Mouse (Mus musculus) kidney, embryonic 15.5 days (tissue): ENCODE results near the gene Arpc2. TPM values are rescaled to one million over a fixed set of nuclear protein-coding genes. Genes with fewer than 3 reads are reported as not detected.

Experiments used
- ATAC-seq: fragments of 200-750 bp; cut with Nextera tagmentation; replicated peaks from 2 replicates; pipeline ENCODE4 v1.8.0; 2017; ENCODE audit warnings: moderate TSS enrichment; ENCODE audit not compliant: low FRiP score
- H3K27ac ChIP-seq: fragments of 300-500 bp; sonication (generic); 2 replicates; pipeline ENCODE4 v1.5.1; 2015; ENCODE audit warnings: mild to moderate bottlenecking, inconsistent platforms
- H3K27me3 ChIP-seq: fragments of 300-500 bp; sonication (generic); 2 replicates; pipeline ENCODE4 v1.6.1; 2015; ENCODE audit warnings: inconsistent platforms
- H3K36me3 ChIP-seq: fragments of 300-500 bp; sonication (generic); 2 replicates; pipeline ENCODE4 v1.6.1; 2015; ENCODE audit warnings: inconsistent platforms
- H3K4me1 ChIP-seq: fragments of 300-500 bp; sonication (generic); 2 replicates; pipeline ENCODE4 v1.6.1; 2015; ENCODE audit warnings: inconsistent platforms
- H3K4me2 ChIP-seq: fragments of 300-500 bp; sonication (generic); 2 replicates; pipeline ENCODE4 v1.6.1; 2015; ENCODE audit warnings: moderate library complexity, mild to moderate bottlenecking, inconsistent platforms
- H3K4me3 ChIP-seq: fragments of 300-500 bp; sonication (generic); replicated peaks from 2 replicates; pipeline ENCODE4 v1.5.1; 2015; ENCODE audit warnings: mild to moderate bottlenecking, inconsistent platforms
- H3K9ac ChIP-seq: fragments of 300-500 bp; sonication (generic); 2 replicates; pipeline ENCODE4 v1.6.1; 2015; ENCODE audit warnings: mild to moderate bottlenecking, inconsistent platforms
- H3K9me3 ChIP-seq: fragments of 300-500 bp; sonication (generic); replicated peaks from 2 replicates; pipeline ENCODE4 v1.6.1; 2016; ENCODE audit warnings: inconsistent platforms
- WGBS: fragments of 180-500 bp; shearing (Covaris S2); methylation state at CpG from one replicate; pipeline ENCODE4 v1.1.7; 2015; ENCODE audit warnings: mixed read lengths; 5-methylcytosine and 5-hydroxymethylcytosine counted together
- polyA plus RNA-seq: library from polyadenylated mRNA; unstranded; fragments of >200 nt; fragmentation: Nextera tagmentation; extraction: Ambion mirVana; gene quantifications from 2 replicates; pipeline ENCODE4 v1.2.1, GENCODE M21; 2015

The Arpc2 gene
- polyA plus RNA-seq, 1 experiment from 2014 or later, result 446 TPM

DNA sequence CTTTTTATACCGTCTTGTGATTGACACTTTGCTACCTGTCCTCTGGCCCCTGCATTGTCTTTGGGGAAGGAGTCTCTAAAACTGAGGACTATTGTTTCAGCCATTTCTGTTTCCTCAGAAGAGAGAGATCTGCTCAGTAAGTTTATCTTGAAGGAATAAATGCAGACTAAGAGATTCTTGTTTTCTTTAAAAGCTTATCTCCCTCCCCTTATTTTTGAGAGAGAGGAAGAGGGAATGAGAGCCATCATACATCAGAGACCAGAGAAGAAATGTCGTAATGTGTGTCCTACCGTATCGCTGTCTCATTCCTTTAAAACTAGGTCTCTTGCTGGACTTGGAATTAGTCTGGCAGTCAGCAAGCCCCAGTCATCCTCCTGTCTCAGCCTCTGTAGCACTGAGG is 4.9 kb downstream of the Arpc2 start:
- Histone ChIP-seq H3K4me3 (no peak overlapping the region), H3K4me1 (peaks cover 61% of the 10 kb centered on the region), H3K4me2 (peak overlapping the region; percentile 20; the same call in 1 of the 2 replicates), H3K27me3 (no peaks in the 10 kb centered on the region), H3K9me3 (no peaks in the 10 kb centered on the region), H3K9ac (no peak overlapping the region), H3K36me3 (no peaks in the 10 kb centered on the region), H3K27ac (peak overlapping the region; percentile 65)
- ATAC-seq, result no peak
- WGBS, result 52% methylated on average over 4 of the region's 4 CpGs

GRCm38 (mm10) chr1:74245525-74245924 is 9.6 kb downstream of the Arpc2 start:
- no peaks in the 10 kb centered on the region for H3K9me3 ChIP-seq
- peaks cover 34% of the 10 kb centered on the region for H3K36me3 ChIP-seq
- no peaks in the 10 kb centered on the region for H3K27me3 ChIP-seq
- no peak for ATAC-seq
- peaks cover 59% of the 10 kb centered on the region for H3K4me1 ChIP-seq
- H3K4me3 ChIP-seq, result no peak overlapping the region
- no peak overlapping the region for H3K4me2 ChIP-seq
- no peak overlapping the region for H3K9ac ChIP-seq
- WGBS, result 58% methylated on average over 2 of the region's 2 CpGs
- no peak overlapping the region for H3K27ac ChIP-seq

- WGBS, result 58% methylated on average over 1 of the region's 1 CpGs
- H3K27me3 ChIP-seq, result no peaks in the 10 kb centered on the region
- H3K9ac ChIP-seq, result no peak overlapping the region
- no peak overlapping the region for H3K4me2 ChIP-seq
- no peak overlapping the region for H3K4me3 ChIP-seq
- H3K36me3 ChIP-seq, result peaks cover 64% of the 10 kb centered on the region
- peak overlapping the region; percentile 91 for H3K27ac ChIP-seq
- ATAC-seq, result peak; percentile 71
- peaks cover 43% of the 10 kb centered on the region for H3K4me1 ChIP-seq
- no peaks in the 10 kb centered on the region for H3K9me3 ChIP-seq
These were observed 12.9 kb downstream of the Arpc2 start for GRCm38 (mm10) chr1:74248799-74249198.

DNA sequence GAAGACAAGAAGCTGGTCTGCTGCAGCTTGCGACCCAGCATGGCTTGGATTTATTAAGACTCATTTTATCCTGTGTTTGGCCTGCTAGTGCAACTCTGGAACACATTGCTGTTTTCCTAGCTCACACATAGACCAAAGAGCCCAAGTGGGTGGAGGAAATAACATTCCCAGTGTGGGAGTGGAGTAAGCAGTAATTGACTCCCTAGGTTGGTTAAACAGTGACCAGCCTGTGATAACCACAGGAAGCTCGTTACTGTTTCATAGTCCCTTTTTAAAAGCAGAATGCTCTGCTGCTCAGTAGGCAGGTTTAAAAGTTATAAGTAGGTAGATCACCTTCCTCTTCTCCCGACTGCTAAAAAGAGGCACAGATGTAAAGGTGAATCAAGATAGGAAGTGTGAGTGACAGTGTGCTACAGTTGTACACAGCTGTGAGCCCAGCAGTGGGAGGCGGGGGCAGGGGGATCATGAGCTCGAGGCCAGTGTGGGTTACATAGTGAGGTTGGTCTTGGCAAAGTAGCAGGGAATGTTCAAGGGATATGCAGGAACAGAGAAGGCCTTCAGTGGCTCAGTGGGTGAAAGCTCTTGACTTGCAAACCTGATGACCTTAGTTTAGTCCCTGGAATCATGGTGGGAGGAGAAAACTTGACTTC is 13.6 kb downstream of the Arpc2 start:
- H3K9ac ChIP-seq, result no peak overlapping the region
- H3K27me3 ChIP-seq, result no peaks in the 10 kb centered on the region
- H3K36me3 ChIP-seq, result peaks cover 70% of the 10 kb centered on the region
- no peaks in the 10 kb centered on the region for H3K9me3 ChIP-seq
- peak; percentile 86 for ATAC-seq
- peak overlapping the region; percentile 24; the same call in 1 of the 2 replicates for H3K4me2 ChIP-seq
- WGBS, result 41% methylated on average over 5 of the region's 5 CpGs
- no peak overlapping the region for H3K4me3 ChIP-seq
- H3K4me1 ChIP-seq, result peaks cover 38% of the 10 kb centered on the region
- H3K27ac ChIP-seq, result peak overlapping the region; percentile 91

DNA sequence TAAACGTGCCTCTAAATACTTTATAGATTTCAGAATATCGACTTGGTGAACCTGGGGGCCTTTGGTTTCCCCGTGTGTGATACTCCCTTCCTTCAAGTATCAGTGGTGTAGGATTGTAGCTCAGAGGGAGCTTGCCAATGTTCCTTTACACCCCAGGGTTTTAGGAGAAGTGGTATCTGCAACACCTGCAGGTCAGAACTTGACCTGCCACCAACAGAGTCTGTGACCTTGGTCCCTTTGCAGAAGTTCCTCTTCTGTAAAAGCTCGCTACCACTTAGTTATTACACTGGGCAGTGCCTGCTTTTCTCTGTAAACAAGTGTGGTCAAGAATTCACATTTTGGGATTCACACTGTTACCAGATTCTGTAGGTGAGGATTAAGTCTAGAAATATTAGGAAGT is 14.2 kb downstream of the Arpc2 start:
- Histone ChIP-seq H3K4me1 (peaks cover 33% of the 10 kb centered on the region), H3K9me3 (no peaks in the 10 kb centered on the region), H3K4me2 (no peak overlapping the region), H3K27me3 (no peaks in the 10 kb centered on the region), H3K36me3 (peaks cover 77% of the 10 kb centered on the region), H3K27ac (peak overlapping the region; percentile 91), H3K9ac (no peak overlapping the region), H3K4me3 (no peak overlapping the region)
- ATAC-seq, result no peak
- 83% methylated on average over 4 of the region's 4 CpGs for WGBS

DNA sequence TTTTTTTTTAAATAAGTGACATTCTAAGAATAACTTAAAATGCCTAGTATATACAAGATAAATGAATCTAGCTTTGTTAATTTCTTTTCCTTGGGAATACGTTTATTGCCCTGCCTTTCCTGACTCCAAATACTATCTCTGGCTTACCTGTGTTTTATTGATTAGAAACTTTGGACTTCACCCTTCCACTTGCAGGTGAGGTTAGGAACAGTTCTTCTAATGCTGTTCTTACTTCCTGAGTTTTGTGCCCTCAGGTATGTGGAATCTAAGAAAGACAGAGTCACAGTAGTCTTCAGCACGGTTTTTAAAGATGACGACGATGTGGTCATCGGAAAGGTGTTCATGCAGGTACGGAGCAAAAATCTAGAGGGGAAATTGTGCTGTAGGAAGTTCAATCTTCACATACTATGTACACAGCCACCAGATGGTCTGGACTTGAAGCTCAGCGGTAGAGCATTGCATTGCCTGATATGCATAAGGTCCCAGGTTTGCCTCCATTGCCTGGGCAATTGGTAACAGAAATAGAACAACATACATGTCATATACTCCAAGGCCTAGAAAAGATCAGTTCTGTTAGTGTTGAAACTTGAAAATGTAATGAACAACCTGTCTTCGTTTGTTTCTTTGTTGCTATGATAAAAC is 19.9 kb downstream of the Arpc2 start:
- Histone ChIP-seq H3K4me3 (no peak overlapping the region), H3K27me3 (no peaks in the 10 kb centered on the region), H3K27ac (no peak overlapping the region), H3K9me3 (no peaks in the 10 kb centered on the region), H3K4me2 (no peak overlapping the region), H3K4me1 (no peaks in the 10 kb centered on the region), H3K36me3 (peaks cover 94% of the 10 kb centered on the region), H3K9ac (no peak overlapping the region)
- 96% methylated on average over 8 of the region's 8 CpGs for WGBS
- no peak for ATAC-seq

DNA sequence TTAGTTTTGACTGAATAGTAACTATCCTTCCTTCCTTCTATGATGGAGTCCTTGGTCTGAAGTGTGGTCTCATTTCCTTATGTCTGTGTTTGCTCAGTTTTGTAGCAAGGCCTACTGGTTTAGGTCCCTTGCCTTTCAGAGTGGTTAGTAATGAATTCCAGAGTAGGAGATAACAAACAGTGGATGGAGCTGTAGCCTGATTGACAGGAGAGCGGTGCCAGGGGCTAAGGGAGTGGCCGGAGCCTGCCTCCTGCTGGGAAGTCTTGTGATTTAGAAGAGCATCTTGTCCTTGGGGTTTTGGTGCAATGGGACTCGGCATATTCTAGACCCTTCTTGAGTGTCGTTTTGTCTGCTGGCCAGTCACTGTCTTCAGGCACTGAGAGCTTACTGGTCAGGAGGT is 20.9 kb downstream of the Arpc2 start:
- no peaks in the 10 kb centered on the region for H3K27me3 ChIP-seq
- H3K9me3 ChIP-seq, result no peaks in the 10 kb centered on the region
- H3K27ac ChIP-seq, result no peak overlapping the region
- no peak for ATAC-seq
- no peak overlapping the region for H3K4me3 ChIP-seq
- no peaks in the 10 kb centered on the region for H3K4me1 ChIP-seq
- no peak overlapping the region for H3K9ac ChIP-seq
- no peak overlapping the region for H3K4me2 ChIP-seq
- H3K36me3 ChIP-seq, result peaks cover 94% of the 10 kb centered on the region
- WGBS, result 78% methylated on average over 4 of the region's 4 CpGs

DNA sequence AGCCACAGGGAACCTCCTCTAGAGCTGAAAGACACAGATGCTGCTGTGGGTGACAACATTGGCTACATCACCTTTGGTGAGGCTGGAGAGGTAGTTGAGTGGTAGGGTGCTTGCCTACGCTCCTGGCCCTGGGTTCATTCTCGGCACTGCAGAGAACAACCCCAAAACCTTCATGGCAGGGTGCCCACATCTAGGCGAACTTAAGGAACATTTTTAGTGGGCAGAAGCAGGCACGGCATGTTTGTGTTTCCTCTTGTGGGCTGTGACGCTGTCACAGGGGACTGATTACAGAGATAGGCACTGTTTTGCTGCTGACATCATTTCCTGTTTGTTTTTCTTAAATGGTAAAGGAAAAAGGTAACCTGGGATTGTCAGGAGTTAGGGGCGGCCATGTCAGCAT is 26.6 kb downstream of the Arpc2 start:
- ATAC-seq, result no peak
- Histone ChIP-seq H3K27ac (no peak overlapping the region), H3K4me3 (no peak overlapping the region), H3K36me3 (peaks cover 97% of the 10 kb centered on the region), H3K9me3 (no peaks in the 10 kb centered on the region), H3K27me3 (no peaks in the 10 kb centered on the region), H3K4me1 (no peaks in the 10 kb centered on the region), H3K9ac (no peak overlapping the region), H3K4me2 (no peak overlapping the region)
- WGBS, result 86% methylated on average over 6 of the region's 6 CpGs

DNA sequence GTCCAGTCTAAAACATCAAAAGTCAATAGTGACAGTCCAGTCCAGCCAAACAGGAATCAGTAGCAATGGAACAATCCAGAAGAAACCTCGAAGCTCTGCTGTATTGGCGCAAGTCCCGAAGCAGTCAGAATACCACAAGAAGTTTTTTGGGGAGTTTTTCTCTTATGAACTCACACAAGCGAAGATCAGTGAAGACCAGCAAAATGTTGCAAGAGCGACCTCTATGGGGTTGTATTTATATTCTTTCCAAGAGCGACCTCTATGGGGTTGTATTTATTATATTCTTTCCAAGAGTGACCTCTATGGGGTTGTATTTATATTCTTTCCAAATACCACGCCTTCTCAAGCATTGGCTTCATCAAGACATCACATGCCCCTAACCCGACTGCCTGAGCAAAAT is 32.9 kb downstream of the Arpc2 start:
- 89% methylated on average over 8 of the region's 8 CpGs for WGBS
- ATAC-seq, result no peak
- no peaks in the 10 kb centered on the region for H3K9me3 ChIP-seq
- H3K4me3 ChIP-seq, result no peak overlapping the region
- no peaks in the 10 kb centered on the region for H3K27me3 ChIP-seq
- no peaks in the 10 kb centered on the region for H3K4me1 ChIP-seq
- H3K4me2 ChIP-seq, result no peak overlapping the region
- H3K27ac ChIP-seq, result no peak overlapping the region
- H3K36me3 ChIP-seq, result peaks cover 65% of the 10 kb centered on the region
- H3K9ac ChIP-seq, result no peak overlapping the region

DNA sequence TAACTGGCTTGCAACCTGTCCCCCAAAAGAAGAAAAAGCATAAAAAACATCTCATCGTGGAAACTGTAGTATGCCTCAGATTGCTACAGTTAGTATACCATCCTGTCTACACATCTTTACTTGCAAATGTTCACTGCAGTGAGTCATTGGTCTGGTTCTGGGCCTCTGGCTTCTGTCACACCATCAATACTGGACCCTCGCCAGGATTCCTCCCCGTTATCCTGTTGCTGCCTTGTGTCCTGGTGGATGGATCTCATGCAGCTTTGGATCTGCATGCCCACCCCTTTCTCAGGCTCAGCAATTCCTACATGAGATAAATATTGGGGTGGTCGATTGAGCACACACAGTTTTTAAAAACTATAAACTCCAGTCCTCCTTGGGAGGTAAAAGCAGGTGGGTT is 35.8 kb downstream of the Arpc2 start:
- no peak overlapping the region for H3K9ac ChIP-seq
- H3K9me3 ChIP-seq, result no peaks in the 10 kb centered on the region
- H3K36me3 ChIP-seq, result peaks cover 36% of the 10 kb centered on the region
- H3K27ac ChIP-seq, result no peak overlapping the region
- H3K4me3 ChIP-seq, result no peak overlapping the region
- no peaks in the 10 kb centered on the region for H3K27me3 ChIP-seq
- H3K4me2 ChIP-seq, result no peak overlapping the region
- no peak for ATAC-seq
- 75% methylated on average over 4 of the region's 4 CpGs for WGBS
- peaks cover 20% of the 10 kb centered on the region for H3K4me1 ChIP-seq

DNA sequence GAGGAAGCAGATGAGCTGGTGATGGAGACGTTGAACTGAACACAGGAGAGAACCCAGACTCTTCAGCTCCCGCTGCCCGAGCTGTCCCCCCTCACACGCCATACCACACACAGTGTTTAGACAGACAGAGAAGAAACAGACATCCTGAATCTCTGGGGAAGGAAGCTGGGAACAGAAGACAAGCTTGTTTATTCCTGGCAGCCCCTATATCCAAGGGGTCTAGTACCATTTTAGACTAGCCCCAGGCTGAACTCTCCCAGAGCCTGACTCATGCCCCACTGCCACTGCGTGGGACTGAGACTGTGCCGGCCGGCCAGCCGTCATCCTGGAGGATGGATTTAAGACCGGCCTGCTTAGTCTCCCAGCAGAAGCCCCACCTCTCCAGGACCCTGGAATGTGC is 39.1 kb downstream of the Arpc2 start:
- Histone ChIP-seq H3K27ac (peak overlapping the region; percentile 66), H3K27me3 (no peaks in the 10 kb centered on the region), H3K9ac (no peak overlapping the region), H3K36me3 (peaks cover 18% of the 10 kb centered on the region), H3K4me1 (peaks cover 42% of the 10 kb centered on the region), H3K4me2 (peak overlapping the region; percentile 15; the same call in 1 of the 2 replicates), H3K9me3 (no peaks in the 10 kb centered on the region), H3K4me3 (no peak overlapping the region)
- WGBS, result 11% methylated on average over 9 of the region's 9 CpGs
- no peak; the same call in 1 of the 2 replicates for ATAC-seq

DNA sequence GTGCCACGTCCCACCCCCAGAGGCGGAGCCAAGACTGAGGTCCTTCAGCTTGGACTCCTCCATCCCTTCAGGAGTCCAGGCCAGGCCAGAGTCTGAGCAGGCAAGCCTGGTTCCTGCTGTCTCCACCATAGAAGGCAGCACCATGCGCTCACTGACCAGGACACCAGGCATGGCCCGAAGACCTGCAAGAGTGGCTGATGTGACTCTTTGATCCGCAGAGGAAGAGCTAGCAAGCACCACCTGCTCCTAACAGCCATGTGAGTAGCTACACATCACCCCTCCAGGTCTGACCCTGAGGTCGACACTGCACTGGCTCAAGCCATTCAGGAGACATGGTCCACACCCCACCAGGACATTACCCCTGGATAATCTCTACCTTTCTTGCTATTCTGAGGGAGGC is 41.2 kb downstream of the Arpc2 start:
- peak overlapping the region; percentile 7; the same call in 1 of the 2 replicates for H3K4me2 ChIP-seq
- peaks cover 36% of the 10 kb centered on the region for H3K36me3 ChIP-seq
- peak; percentile 20; the same call in 1 of the 2 replicates for ATAC-seq
- no peaks in the 10 kb centered on the region for H3K9me3 ChIP-seq
- H3K27me3 ChIP-seq, result no peaks in the 10 kb centered on the region
- H3K4me3 ChIP-seq, result no peak overlapping the region
- H3K9ac ChIP-seq, result no peak overlapping the region
- H3K27ac ChIP-seq, result no peak overlapping the region
- peaks cover 48% of the 10 kb centered on the region for H3K4me1 ChIP-seq
- WGBS, result 58% methylated on average over 6 of the region's 6 CpGs
